Mouse (Mus musculus) adrenal gland, adult 2 months (tissue): ENCODE data around the gene Snd1. TPM values are rescaled to one million over a fixed set of nuclear protein-coding genes. Genes with fewer than 3 reads are reported as not detected.
"Not testable (repeated sequence)": the region's sequence is repeated elsewhere in the genome, so short reads cannot be mapped to it uniquely, and the experiment has no call there.

ENCODE experiments used
- DNase-seq: peaks from one replicate; pipeline ENCODE4 v3.0.0; 2021
- polyA plus RNA-seq: library from polyadenylated mRNA; depleted of rRNA; stranded (reverse); fragments of >200 nt; gene quantifications from 2 replicates; pipeline ENCODE4 v1.2.3, GENCODE M21; 2012
- total RNA-seq, 2 experiments: library from RNA; stranded (reverse); gene quantifications; 2 replicates each; pipeline ENCODE4 v1.2.3; 2021

Snd1 gene
- total and polyA plus RNA-seq, 3 experiments: 127 to 155 (median 145) TPM

DNA sequence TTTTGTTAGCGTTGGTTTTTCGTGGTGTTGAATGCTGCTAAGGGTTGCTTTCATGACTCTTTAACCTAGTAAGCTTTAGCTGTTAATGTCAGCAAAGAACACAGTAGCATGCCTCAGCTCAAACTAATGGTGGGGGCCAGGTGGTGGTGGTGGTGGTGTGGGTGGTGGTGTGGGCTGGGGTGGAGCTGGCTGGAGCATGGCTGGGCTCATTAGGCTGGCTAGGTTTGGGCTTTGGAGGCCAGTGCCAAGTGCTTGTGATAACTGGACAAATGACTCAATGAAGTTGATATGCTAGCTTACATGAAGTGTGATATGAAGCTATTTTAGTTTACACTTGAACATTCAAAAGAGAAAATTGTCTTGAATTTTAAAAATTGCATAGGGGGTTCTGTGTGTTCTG, 11.1 kb downstream of the Snd1 start:
- DNase-seq: no peak

DNA sequence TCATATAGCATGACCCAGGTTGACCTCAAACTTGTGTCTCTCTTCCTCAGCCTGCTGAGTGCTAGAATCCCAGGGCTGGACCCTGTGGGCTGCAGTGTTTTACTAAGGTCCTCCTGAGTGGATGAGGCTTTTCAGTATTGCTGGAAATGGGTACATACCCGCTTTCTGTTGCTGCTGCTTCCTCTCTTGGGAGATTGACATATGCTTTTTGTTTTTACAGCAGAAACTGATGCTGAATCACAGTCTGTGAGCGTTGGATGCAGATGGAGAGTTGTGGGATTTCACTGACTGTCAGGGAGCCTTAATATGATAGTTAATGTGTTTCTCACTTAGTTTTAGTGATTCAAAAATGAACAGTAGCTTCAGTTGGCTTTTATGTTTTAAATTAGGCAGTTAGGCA, 11.5 kb downstream of the Snd1 start:
- DNase-seq: no peak

DNA sequence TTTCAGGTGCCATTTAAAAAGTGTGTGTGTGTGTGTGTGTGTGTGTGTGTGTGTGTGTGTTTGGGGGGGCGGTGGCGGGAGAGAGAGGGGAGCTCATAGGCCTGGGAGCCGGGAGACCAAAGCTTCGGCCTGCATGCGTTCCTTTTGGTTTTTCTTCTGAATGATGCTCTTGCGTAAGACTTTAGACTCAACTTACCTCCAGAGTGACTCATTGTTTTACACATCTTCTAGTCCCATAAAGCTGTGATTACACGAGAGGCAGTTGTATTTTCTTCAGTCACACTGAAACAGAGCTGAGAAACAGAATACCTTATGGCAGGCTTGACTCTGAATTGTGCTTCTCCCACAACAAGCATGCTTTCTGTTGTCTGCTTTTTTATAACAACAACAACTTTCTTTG, 12.0 kb downstream of the Snd1 start:
- DNase-seq: no peak

DNA sequence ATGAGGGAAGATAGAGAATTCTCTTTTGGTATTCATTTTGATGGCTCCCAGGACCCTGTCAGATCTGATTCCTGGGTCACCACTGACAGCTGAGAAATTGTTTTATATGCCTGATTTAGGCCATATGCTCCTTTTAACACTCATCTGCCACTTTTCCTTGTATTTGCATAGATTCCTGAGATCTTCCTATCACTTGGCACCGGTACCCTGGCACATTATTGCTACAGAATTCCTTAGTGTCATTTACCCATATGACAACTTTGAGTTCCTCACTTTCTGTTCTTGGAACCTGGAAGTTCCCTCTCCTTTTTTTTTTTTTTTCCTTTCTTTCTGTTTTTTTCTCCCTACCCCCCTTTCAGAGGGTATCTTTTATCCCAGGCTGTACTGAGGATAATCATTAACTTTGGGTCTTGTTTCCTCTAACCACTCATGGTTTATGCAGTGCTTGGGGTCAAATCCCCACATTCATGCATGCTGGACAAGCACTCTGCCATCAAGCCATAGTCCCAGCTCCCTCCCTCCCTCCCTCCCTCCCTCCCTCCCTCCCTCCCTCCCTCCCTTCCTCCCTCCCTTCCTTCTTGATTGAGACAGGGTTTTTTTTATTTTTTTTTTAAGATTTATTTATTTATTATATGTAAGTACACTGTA, 13.4 kb downstream of the Snd1 start:
- DNase-seq: no peak

DNA sequence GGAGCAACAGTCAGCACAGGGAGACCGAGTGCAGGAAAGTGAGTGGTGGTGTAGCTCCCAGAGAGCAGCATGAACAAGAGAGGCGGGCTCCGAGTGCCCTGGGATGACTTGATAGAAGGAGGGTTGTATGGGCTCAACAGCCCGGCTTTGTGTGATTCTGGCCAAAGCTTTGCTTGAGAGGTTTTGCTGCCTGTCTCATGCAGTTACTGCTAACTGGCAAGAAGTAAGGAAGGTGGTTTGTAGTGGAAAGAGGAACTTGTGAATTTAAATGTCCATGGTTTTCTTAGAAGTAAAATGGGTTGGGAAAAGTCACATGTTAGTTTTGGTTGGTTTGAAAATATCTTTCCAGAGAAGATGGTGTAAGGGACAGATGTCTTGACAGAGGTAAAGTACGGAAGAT, 15.7 kb downstream of the Snd1 start:
- no peak for DNase-seq

DNA sequence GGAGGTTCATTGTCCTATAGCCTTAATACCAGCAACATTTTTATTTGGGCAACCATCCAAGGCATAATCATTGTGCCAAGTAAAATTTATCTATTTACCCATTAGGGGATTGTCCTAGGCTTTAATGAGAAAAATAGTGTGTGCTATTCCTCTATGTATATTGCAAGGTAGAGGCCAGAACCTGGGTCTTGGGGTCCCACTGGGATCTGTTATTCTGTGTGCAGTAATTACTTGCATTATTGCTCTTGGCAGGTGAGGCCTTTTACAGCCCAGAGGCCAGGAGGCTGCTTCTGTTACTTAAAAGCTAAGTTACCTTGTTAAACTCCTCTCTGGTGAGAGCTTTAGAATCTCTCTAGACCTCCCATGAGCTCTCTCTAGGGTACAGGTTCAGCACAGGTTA, 16.3 kb downstream of the Snd1 start:
- no peak for DNase-seq

DNA sequence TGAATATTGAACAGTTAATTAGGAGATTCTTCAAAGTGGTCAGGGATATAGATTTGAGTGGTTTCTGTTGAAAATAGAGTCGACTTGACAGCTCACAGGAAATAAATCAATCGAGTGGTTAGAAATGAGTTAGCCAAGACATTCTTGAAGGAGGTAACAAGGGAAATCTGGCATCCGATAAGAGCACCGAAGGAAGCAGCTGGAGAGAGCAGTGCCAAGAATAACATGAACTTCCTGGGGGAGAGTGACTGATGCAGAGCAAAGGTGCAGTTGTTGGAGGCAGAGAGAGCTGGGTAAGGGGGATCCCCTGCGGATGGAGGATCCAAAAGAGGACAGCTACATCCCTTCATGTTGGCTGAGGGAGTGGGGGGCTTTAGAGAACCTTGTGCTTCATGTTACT, 22.9 kb downstream of the Snd1 start:
- DNase-seq: peak; percentile 28

DNA sequence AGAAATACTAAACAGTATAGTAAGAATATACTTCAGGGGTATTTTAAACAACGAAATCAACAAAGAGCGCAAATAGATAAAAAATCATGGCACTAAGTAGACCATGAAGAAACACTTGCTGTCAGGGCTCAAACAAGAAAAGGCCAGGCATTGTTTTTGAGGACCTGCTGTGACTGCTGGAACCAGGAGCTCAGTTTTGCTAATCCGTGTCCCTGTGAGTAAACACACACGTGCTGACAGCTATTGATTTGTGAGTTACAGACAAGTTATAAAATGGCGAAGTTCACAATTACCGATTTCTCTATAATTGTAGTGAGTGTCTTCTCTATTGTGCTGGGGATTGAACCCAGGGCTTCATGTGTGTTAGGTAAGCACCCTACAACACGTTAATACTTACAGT, 27.6 kb downstream of the Snd1 start:
- no peak for DNase-seq

DNA sequence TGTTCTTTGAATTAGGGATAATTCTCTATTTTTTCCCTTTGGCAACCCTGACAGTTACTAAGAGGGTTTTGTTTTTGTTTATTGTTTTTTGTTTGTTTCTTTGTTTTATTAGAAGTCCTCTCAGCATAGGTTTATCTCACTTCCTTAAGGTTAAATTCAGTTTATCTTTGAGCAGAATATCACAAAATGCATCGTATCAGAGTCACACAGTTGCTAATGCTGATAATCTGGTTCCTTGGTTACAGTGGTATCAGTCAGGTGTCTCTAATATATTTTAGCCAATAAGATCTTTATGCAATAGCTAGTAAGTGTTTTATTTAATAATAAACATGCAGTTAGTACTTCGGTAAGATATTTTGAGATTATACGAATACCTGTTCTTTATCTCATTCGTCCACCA, 28.2 kb downstream of the Snd1 start:
- no peak for DNase-seq

DNA sequence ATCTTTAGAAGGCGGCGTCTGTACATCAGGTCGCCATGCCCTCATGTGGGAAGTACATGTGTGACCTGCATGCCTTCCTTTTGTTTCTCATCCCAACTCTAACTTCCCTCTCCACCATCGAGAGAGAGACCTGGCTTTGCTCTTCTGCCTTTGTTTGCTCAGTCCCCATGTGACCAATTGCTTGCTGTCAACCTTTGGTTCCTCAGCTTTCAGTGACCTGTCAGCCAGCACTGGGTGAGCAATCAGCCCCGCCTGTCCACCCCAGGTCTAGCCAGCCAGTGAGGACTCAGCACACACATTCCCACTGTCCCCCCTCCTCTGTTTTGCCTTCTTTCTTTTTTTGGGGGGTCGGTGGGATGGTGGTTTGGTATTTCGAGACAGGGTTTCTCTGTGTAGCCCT, 29.7 kb downstream of the Snd1 start:
- DNase-seq: no peak

DNA sequence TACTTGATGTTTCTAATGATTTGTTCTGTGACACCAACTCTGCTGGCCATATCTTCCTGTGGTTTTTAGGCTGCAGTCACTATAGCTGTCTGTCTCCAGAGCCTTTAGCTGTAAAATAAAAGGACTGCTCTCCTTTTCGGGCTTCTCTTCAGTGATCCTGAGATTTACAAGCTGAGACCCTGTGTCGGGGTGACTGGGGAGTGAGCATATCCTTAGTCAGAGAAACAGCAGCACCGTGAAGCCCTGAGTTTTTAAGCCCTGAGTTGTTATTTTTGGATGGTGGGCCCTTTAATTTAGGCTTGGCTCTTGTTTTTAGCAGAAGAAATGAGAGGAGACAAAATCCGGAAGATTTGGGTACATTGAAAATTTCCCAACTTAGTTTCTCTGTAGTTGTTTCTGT, 32.8 kb downstream of the Snd1 start:
- no peak for DNase-seq

DNA sequence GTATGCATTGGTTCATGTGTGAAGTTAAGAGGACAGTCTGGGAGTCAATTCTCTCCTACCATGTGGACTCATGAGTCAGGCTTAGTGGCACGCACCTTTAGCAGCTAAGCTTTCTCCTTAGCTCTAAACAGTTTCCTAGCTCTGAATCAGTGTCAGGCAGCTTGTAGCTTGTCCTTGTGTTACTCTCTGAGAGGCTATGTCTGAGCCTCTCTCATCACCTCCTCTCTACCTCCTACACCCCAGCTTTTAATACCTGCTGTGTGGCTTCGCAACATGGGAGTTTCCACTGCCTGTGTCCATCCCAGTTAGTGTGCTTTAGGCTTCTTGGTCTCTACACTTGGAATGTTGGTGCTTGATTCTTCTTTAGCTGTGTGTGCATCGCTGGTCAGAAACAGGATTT, 39.3 kb downstream of the Snd1 start:
- no peak for DNase-seq

DNA sequence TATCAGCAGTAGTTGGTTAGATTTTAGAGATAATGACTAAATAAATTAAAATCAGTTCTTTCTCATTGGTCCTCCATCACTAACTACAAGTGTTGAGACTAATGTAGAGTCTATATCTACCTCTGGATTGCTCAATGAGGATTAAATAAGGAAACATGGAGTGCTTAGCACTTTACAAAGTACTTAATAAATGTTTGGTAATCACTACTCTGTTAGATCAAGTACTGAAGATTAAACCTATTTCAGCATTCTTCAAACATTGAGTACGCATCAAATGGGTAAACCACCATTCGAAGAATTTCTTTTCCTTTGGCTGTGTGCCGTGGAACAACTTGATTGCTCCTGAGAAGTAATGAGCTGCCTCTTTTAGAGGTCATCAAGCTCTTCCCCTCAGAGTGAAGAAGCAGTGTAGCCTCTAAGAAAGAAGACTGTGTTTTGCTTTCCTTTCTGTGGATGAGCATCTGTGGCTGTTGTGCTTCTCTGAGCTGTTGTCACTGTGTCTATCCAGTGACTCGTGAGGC, 40.0 kb downstream of the Snd1 start:
- no peak for DNase-seq

DNA sequence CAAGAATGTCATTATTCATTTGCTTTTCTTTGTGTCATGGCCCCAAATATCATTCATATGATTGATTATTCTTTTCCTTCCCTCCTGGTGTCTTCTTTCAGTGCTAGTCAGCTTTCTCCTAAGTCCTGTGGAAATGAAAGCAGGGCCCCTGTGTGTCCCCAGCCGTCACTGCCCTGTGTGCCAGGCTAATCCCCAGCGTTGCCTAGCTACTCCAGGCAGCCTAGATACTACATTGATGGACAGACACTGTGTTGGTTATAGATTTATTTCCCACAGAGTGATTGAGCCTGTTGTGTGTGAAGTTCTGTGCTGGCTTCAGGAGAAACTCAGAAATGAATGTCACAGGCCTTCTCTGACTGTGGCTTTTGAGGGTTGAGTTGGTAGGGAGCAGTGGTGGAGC, 41.7 kb downstream of the Snd1 start:
- DNase-seq: no peak

DNA sequence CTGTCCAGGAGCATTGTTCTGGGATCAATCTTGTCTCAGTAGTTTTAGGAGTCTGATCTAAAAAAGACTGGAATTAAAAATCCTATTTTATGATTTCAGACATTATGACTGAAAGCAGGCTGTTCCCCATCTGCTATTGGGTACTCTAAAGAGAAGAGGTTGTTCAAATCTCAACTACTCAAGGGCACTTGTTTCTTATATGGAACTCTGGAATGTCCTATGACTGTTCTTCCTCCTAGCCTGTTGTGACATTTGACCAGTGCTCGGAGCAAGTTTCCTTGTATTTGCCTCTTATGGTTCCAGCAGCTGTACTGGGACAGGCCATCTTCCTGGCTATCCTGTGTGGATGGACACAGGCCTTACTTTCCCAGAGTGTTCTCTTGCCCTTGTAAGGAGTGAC, 42.1 kb downstream of the Snd1 start:
- DNase-seq: no peak

DNA sequence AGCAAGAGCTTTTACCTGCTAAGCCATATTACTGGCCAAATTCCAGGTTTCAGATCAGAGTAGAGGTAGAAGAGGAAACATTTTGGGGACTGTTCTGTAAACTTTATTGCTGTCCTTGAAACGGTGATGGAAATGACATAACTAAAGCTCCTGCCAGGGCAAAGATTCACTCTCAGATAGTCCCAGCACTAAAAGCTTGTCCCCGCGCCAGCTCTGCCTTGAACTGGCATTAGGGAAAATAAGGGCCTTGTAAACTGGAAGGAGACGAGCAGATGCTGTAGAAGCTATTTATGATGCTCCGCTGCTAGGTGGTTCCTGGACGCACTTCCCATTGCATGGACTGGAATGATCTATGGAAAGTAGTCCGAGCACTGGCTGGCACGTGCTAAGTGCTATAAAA, 44.5 kb downstream of the Snd1 start:
- DNase-seq: peak; percentile 38

DNA sequence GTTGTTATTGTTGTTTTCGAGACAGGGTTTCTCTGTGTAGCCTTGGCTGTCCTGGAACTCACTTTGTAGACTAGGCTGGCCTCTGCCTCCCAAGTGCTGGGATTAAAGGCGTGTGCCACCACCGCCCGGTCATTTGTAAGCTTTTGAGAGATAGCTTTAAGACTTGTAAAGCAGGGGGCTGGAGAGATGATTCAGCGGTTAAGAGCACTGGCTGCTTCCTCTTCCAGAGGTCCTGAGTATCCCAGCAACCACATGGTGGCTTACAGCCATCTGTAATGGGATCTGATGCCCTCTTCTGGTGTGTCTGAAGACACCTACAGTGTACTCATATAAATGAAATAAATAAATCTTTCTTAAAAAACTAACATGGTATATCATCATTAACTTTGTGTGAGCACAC, 45.8 kb downstream of the Snd1 start:
- not testable (repeated sequence) for DNase-seq

DNA sequence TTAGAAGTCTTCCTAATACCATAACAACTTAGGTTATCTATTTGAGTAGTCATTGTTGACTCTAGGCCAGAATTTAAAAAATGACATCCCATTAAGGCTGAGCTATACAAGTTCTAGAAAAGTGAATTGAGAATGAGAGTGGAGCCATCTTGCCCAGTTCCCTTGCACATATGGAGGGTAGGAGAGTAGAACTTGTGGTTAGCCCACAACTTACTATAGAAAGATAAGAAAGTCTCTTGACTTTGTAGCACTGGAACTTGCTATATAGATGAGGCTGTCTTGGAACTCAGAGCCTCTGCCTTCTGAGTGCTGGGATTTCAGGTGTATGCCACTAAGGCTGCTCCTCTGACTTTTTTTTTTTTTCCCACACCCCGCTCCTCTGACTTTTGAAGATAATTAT, 46.5 kb downstream of the Snd1 start:
- no peak for DNase-seq

DNA sequence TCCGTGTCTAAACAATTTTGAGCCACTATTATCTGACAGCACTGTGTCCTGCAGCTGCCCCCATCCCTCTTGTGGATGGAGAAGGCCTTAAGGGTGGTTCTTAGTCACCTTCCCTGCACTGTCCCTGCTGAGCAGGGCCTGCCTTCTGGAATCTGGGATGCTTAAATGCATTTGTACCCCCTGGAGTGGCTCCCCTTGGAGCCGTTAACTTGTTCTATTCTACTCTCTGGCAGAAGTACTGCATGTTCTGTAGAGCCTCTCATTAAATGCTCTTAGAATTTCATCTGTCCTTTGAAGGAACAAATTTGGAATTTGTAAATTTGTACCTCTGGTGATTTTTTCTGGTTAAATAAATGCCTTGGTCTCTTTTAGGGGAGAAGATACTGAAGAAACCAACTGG, 50.6 kb downstream of the Snd1 start:
- DNase-seq: no peak

DNA sequence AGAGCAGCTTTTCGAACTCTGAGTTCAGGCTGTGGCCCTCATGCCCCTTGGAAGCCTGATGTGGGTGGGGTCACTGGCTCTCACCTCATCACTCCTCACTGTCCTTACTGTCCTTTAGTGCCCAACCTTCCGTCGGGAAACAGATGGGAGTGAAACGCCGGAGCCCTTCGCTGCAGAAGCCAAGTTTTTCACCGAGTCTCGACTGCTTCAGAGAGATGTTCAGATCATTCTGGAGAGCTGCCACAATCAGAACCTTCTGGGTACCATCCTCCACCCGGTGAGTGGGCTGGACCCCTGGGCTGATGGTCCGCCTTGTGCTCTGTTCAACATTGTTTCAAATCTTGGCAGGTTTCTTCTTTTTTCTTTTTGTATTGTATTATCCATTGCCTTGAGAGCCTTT, 52.5 kb downstream of the Snd1 start:
- no peak for DNase-seq

DNA sequence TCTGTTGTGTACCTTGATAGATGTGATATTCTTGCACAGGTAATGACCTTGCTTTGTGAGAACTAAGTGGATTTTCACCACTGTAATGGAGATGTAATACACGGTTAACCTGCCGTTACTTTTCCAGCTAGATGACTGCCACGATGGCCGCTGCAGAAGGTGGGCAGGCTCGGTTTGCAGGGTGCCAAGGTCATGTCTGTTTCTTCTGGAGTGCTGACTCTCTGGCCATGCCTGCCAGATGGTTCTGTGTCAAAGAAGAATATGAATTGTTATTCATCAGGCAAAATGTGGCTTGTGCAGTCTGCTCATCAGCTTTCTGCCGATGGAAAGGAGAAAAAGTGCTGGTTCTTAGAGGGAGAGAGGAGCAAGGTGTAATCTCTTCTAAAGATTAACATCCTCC, 53.3 kb downstream of the Snd1 start:
- DNase-seq: peak; percentile 27

DNA sequence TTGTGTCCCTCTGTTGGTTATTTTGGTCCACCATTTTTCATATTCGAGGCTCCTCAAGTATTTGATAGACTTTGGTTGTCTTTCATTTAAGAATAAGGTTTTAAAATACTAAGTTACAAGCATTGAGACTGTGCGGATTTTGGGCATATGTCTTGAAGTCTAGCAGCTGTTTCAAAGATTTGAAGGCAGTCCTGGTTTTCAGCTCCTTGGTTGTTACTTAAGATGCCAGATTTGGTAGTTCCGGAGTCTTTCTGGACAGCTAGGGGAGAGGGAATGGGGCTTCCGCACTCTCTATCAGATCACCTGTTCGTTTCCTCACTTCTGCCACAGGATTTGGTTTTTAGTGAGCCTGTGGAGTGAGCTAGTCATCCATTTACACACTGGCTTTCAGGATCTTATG, 61.5 kb downstream of the Snd1 start:
- no peak for DNase-seq

DNA sequence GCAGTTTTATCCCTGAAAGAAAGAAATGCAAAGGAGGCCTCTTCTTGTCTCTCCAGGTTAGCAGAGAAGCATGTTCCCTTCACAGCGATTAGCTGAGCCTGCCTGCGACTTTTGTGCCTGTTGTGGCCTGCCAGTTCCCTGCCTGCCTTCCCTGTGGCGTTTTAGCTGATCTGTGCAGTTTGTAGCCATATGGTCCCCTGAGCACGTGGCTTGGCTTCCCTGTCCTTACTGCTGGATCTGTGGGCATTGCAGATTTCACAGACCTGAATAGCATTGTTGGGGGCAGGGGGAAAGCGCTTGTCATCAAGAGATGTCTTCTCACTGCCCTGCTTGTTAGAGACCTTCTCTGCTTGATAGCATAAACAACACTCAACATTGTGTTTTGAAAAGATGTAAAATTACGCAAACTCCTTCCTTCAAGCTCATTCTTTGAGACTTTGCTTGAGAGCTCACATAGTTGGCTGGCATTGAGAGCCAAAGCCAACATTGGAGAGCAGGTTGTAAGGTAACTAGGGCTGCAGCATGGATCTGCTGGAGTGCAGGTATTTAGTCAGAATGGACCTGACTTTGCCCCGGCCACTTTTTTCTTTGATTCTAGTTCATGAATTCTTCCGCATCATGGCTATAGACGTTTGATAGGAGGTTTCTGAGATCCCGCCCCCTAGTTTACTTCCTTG, 63.0 kb downstream of the Snd1 start:
- no peak for DNase-seq

DNA sequence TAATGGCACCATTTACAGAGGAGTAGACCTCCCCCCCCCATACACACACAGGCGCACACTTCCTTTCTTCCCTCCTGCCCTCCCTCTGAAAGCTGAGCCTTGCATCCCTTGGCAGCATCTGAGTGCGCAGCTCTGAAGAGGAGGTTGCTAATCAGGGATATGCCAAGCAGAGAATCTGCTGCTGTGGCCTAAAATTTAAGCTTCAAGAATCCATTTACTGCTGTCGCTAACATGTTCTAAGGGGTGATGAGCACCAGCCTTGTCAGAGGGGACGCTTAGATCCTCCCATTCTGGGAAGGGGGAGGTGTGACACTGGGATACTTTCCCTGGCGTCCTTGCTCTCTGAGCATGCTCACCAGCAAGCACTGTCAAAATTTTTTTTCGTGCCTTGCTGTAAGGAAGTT, 67.4 kb downstream of the Snd1 start:
- no peak for DNase-seq
